Mouse (Mus musculus): ENCODE measurements around the gene Acsm5. TPM values are rescaled to one million over a fixed set of nuclear protein-coding genes. Genes with fewer than 3 reads are reported as not detected.

Gene Acsm5
- total RNA-seq, 2 experiments from 2014 or later = 0.41 to 0.77 TPM

- intact Hi-C loops (cut with DNase I) = loop anchor here (10.0 kb wide), 1 partner anchor 63 kb away; no protein-coding TSS in a partner anchor
- Histone ChIP-seq H3K27ac (no peak overlapping the region), H3K4me3 (no peak overlapping the region)
- DNase-seq (ENCODE audit: extremely low spot score in 1 of 2, low spot score in 2 of 2) = no peak
- no peak for TF ChIP-seq CTCF (IDR thresholded peaks at IDR 0.05)
Measured at GRCm38 (mm10) chr7:119521816-119522215, 2.6 kb downstream of the Acsm5 start.

GRCm38 (mm10) chr7:119522385-119522784 is 3.1 kb downstream of the Acsm5 start:
- Histone ChIP-seq H3K4me3 (no peak overlapping the region), H3K27ac (no peak overlapping the region)
- no peak for TF ChIP-seq CTCF (IDR thresholded peaks at IDR 0.05)
- intact Hi-C loops (cut with DNase I) = loop anchor here (10.0 kb wide), 1 partner anchor 62 kb away; no protein-coding TSS in a partner anchor
- no peak for DNase-seq (ENCODE audit: extremely low spot score in 1 of 2, low spot score in 2 of 2)

- TF ChIP-seq CTCF (IDR thresholded peaks at IDR 0.05) = no peak
- no peak within 1 kb of the TSS for H3K27ac ChIP-seq
- intact Hi-C loops (cut with DNase I) = loop anchor here (10.0 kb wide), 1 partner anchor 61 kb away; no protein-coding TSS in a partner anchor
- no peak within 1 kb of the TSS for H3K4me3 ChIP-seq
- no peak for DNase-seq (ENCODE audit: extremely low spot score in 1 of 2, low spot score in 2 of 2)
Measured at GRCm38 (mm10) chr7:119523389-119523788, 4.1 kb downstream of the Acsm5 start, which contains the start of gene Pdilt. TSS of gene Pdilt (minus strand) at chr7:119523489.

- TF ChIP-seq CTCF (IDR thresholded peaks at IDR 0.05) = no peak
- no peak overlapping the region for H3K4me3 ChIP-seq
- intact Hi-C loops (cut with DNase I) = loop anchor here (10.0 kb wide), 1 partner anchor 59 kb away; no protein-coding TSS in a partner anchor
- no peak for DNase-seq (ENCODE audit: extremely low spot score in 1 of 2, low spot score in 2 of 2)
- H3K27ac ChIP-seq = no peak overlapping the region
Measured at GRCm38 (mm10) chr7:119525881-119526281, 6.6 kb downstream of the Acsm5 start.

- H3K27ac ChIP-seq = no peak overlapping the region
- no peak for DNase-seq (ENCODE audit: extremely low spot score in 1 of 2, low spot score in 2 of 2)
- no peak overlapping the region for H3K4me3 ChIP-seq
- TF ChIP-seq CTCF (IDR thresholded peaks at IDR 0.05) = no peak
- intact Hi-C loops (cut with DNase I) = loop anchor here (10.0 kb wide), 1 partner anchor 58 kb away; no protein-coding TSS in a partner anchor
Measured at GRCm38 (mm10) chr7:119526486-119526885, 7.2 kb downstream of the Acsm5 start.

- intact Hi-C loops (cut with DNase I) = loop anchor here (10.0 kb wide), 1 partner anchor 58 kb away; no protein-coding TSS in a partner anchor
- DNase-seq (ENCODE audit: extremely low spot score in 1 of 2, low spot score in 2 of 2) = no peak
- Histone ChIP-seq H3K4me3 (no peak overlapping the region), H3K27ac (no peak overlapping the region)
- TF ChIP-seq CTCF (IDR thresholded peaks at IDR 0.05) = no peak
Measured at GRCm38 (mm10) chr7:119527135-119527534, 7.9 kb downstream of the Acsm5 start.

- TF ChIP-seq CTCF (IDR thresholded peaks at IDR 0.05) = no peak
- Histone ChIP-seq H3K27ac (no peak overlapping the region), H3K4me3 (no peak overlapping the region)
- DNase-seq (ENCODE audit: extremely low spot score in 1 of 2, low spot score in 2 of 2) = no peak
- intact Hi-C loops (cut with DNase I) = loop anchor here (10.0 kb wide), 1 partner anchor 57 kb away; no protein-coding TSS in a partner anchor
Measured at GRCm38 (mm10) chr7:119527548-119527947, 8.3 kb downstream of the Acsm5 start.

- no peak for TF ChIP-seq CTCF (IDR thresholded peaks at IDR 0.05)
- Histone ChIP-seq H3K27ac (no peak overlapping the region), H3K4me3 (no peak overlapping the region)
- DNase-seq (ENCODE audit: extremely low spot score in 1 of 2, low spot score in 2 of 2) = no peak
- intact Hi-C loops (cut with DNase I) = loop anchor here (10.0 kb wide), 1 partner anchor 56 kb away; no protein-coding TSS in a partner anchor
Measured at GRCm38 (mm10) chr7:119528617-119529016, 9.4 kb downstream of the Acsm5 start.

GRCm38 (mm10) chr7:119532924-119533323 is 13.7 kb downstream of the Acsm5 start:
- no peak overlapping the region for H3K4me3 ChIP-seq
- TF ChIP-seq CTCF (IDR thresholded peaks at IDR 0.05) = no peak
- H3K27ac ChIP-seq = no peak overlapping the region
- DNase-seq (ENCODE audit: extremely low spot score in 1 of 2, low spot score in 2 of 2) = no peak
- intact Hi-C loops (cut with DNase I) = no loop called here

- intact Hi-C loops (cut with DNase I) = no loop called here
- TF ChIP-seq CTCF (IDR thresholded peaks at IDR 0.05) = no peak
- no peak overlapping the region for H3K4me3 ChIP-seq
- H3K27ac ChIP-seq = no peak overlapping the region
- no peak for DNase-seq (ENCODE audit: extremely low spot score in 1 of 2, low spot score in 2 of 2)
Measured at GRCm38 (mm10) chr7:119534389-119534788, 15.1 kb downstream of the Acsm5 start.

- intact Hi-C loops (cut with DNase I) = no loop called here
- Histone ChIP-seq H3K27ac (no peak overlapping the region), H3K4me3 (no peak overlapping the region)
- TF ChIP-seq CTCF (IDR thresholded peaks at IDR 0.05) = no peak
- no peak for DNase-seq (ENCODE audit: extremely low spot score in 1 of 2, low spot score in 2 of 2)
Measured at GRCm38 (mm10) chr7:119542445-119542844, 23.2 kb downstream of the Acsm5 start.

GRCm38 (mm10) chr7:119545572-119545971 is 26.3 kb downstream of the Acsm5 start:
- no peak overlapping the region for H3K27ac ChIP-seq
- intact Hi-C loops (cut with DNase I) = no loop called here
- H3K4me3 ChIP-seq = no peak overlapping the region
- DNase-seq (ENCODE audit: extremely low spot score in 1 of 2, low spot score in 2 of 2) = no peak
- TF ChIP-seq CTCF (IDR thresholded peaks at IDR 0.05) = no peak
